Mouse (Mus musculus): ENCODE results near the gene Nrxn1. TPM values are rescaled to one million over a fixed set of nuclear protein-coding genes. Genes with fewer than 3 reads are reported as not detected.

The Nrxn1 gene
- polyA plus RNA-seq, 1 experiment from 2014 or later, result 1.9 TPM

- no peaks in the 10 kb centered on the region for H3K27me3 ChIP-seq (ENCODE audit: control insufficient read depth, insufficient read depth, low read length)
These were observed 486.0 kb downstream of the Nrxn1 start for GRCm38 (mm10) chr17:90606718-90607426.

GRCm38 (mm10) chr17:90599570-90600524 is 493.0 kb downstream of the Nrxn1 start:
- Histone ChIP-seq H3K36me3 (ENCODE audit: control insufficient read depth, insufficient read depth, low read length) (no peaks in the 10 kb centered on the region), H3K27me3 (ENCODE audit: control insufficient read depth, insufficient read depth, low read length) (no peaks in the 10 kb centered on the region), H3K9ac (ENCODE audit: low read length) (no peak overlapping the region), H3K4me3 (ENCODE audit: low read depth, low read length) (no peak overlapping the region), H3K4me2 (replicated peaks; ENCODE audit: low read depth) (no peak overlapping the region), H3K9me3 (ENCODE audit: control insufficient read depth, low read length) (no peaks in the 10 kb centered on the region), H3K4me1 (replicated peaks; ENCODE audit: control insufficient read depth, insufficient read depth) (no peaks in the 10 kb centered on the region), H3K27ac (replicated peaks) (no peak overlapping the region)
- WGBS, result 69% methylated on average over 9 of the region's 9 CpGs
- no peak for DNase-seq (ENCODE audit: low spot score)
- TF ChIP-seq EP300 (optimal IDR thresholded peaks at IDR 0.05), result no peak
- no peak for TF ChIP-seq CTCF (IDR thresholded peaks at IDR 0.05; ENCODE audit: low read depth)
- no peak for ATAC-seq (ENCODE audit: low FRiP score, low TSS enrichment)

More at GRCm38 (mm10) chr17:90606718-90607426, 486.0 kb downstream of the Nrxn1 start:
- H3K9ac ChIP-seq (ENCODE audit: low read length), result no peak overlapping the region
- H3K36me3 ChIP-seq (ENCODE audit: control insufficient read depth, insufficient read depth, low read length), result no peaks in the 10 kb centered on the region
- no peak for TF ChIP-seq CTCF (IDR thresholded peaks at IDR 0.05; ENCODE audit: low read depth)
- no peak for TF ChIP-seq EP300 (optimal IDR thresholded peaks at IDR 0.05)
- WGBS, result 87% methylated on average over 4 of the region's 4 CpGs
- no peak overlapping the region for H3K4me3 ChIP-seq (ENCODE audit: low read depth, low read length)
- no peak overlapping the region for H3K4me2 ChIP-seq (replicated peaks; ENCODE audit: low read depth)
- ATAC-seq (ENCODE audit: low FRiP score, low TSS enrichment), result no peak
- no peak overlapping the region for H3K27ac ChIP-seq (replicated peaks)
- no peaks in the 10 kb centered on the region for H3K4me1 ChIP-seq (replicated peaks; ENCODE audit: control insufficient read depth, insufficient read depth)
- DNase-seq (ENCODE audit: low spot score), result no peak
- H3K9me3 ChIP-seq (ENCODE audit: control insufficient read depth, low read length), result no peaks in the 10 kb centered on the region

- ATAC-seq (ENCODE audit: low FRiP score, low TSS enrichment), result no peak
- H3K27ac ChIP-seq (replicated peaks), result no peak overlapping the region
- H3K27me3 ChIP-seq (ENCODE audit: control insufficient read depth, insufficient read depth, low read length), result no peaks in the 10 kb centered on the region
- WGBS, result 49% methylated on average over 9 of the region's 9 CpGs
- TF ChIP-seq EP300 (optimal IDR thresholded peaks at IDR 0.05) (no peak), CTCF (IDR thresholded peaks at IDR 0.05; ENCODE audit: low read depth) (no peak)
- H3K9me3 ChIP-seq (ENCODE audit: control insufficient read depth, low read length), result no peaks in the 10 kb centered on the region
- no peaks in the 10 kb centered on the region for H3K36me3 ChIP-seq (ENCODE audit: control insufficient read depth, insufficient read depth, low read length)
- no peak overlapping the region for H3K9ac ChIP-seq (ENCODE audit: low read length)
- no peak overlapping the region for H3K4me2 ChIP-seq (replicated peaks; ENCODE audit: low read depth)
- H3K4me3 ChIP-seq (ENCODE audit: low read depth, low read length), result no peak overlapping the region
- no peaks in the 10 kb centered on the region for H3K4me1 ChIP-seq (replicated peaks; ENCODE audit: control insufficient read depth, insufficient read depth)
- DNase-seq (ENCODE audit: low spot score), result no peak
These were observed 497.9 kb downstream of the Nrxn1 start for GRCm38 (mm10) chr17:90594798-90595533.

- ATAC-seq (ENCODE audit: low FRiP score, low TSS enrichment) (no peak), DNase-seq (ENCODE audit: low spot score) (no peak)
- Histone ChIP-seq H3K9ac (ENCODE audit: low read length) (no peak overlapping the region), H3K4me2 (replicated peaks; ENCODE audit: low read depth) (no peak overlapping the region), H3K4me3 (ENCODE audit: low read depth, low read length) (no peak overlapping the region), H3K9me3 (ENCODE audit: control insufficient read depth, low read length) (no peaks in the 10 kb centered on the region), H3K4me1 (replicated peaks; ENCODE audit: control insufficient read depth, insufficient read depth) (no peaks in the 10 kb centered on the region), H3K27me3 (ENCODE audit: control insufficient read depth, insufficient read depth, low read length) (no peaks in the 10 kb centered on the region), H3K36me3 (ENCODE audit: control insufficient read depth, insufficient read depth, low read length) (no peaks in the 10 kb centered on the region), H3K27ac (replicated peaks) (no peak overlapping the region)
- TF ChIP-seq EP300 (optimal IDR thresholded peaks at IDR 0.05), result no peak
- TF ChIP-seq CTCF (IDR thresholded peaks at IDR 0.05; ENCODE audit: low read depth), result no peak
These were observed 506.0 kb downstream of the Nrxn1 start for GRCm38 (mm10) chr17:90586891-90587290.

GRCm38 (mm10) chr17:90584666-90585195 is 508.1 kb downstream of the Nrxn1 start:
- Histone ChIP-seq H3K9ac (ENCODE audit: low read length) (no peak overlapping the region), H3K9me3 (ENCODE audit: control insufficient read depth, low read length) (no peaks in the 10 kb centered on the region), H3K4me2 (replicated peaks; ENCODE audit: low read depth) (peak overlapping the region; percentile 46), H3K27ac (replicated peaks) (no peak overlapping the region), H3K36me3 (ENCODE audit: control insufficient read depth, insufficient read depth, low read length) (no peaks in the 10 kb centered on the region), H3K4me3 (ENCODE audit: low read depth, low read length) (peak overlapping the region; percentile 8; the same call in 1 of the 2 replicates), H3K4me1 (replicated peaks; ENCODE audit: control insufficient read depth, insufficient read depth) (no peaks in the 10 kb centered on the region), H3K27me3 (ENCODE audit: control insufficient read depth, insufficient read depth, low read length) (no peaks in the 10 kb centered on the region)
- DNase-seq (ENCODE audit: low spot score) (no peak), ATAC-seq (ENCODE audit: low FRiP score, low TSS enrichment) (peak; percentile 65; the same call in 1 of the 2 replicates)
- TF ChIP-seq CTCF (IDR thresholded peaks at IDR 0.05; ENCODE audit: low read depth), result peak; percentile 94
- TF ChIP-seq EP300 (optimal IDR thresholded peaks at IDR 0.05), result no peak
- WGBS, result 23% methylated on average over 8 of the region's 8 CpGs
